Mouse (Mus musculus) myocyte (in vitro differentiated cells): ENCODE results near the gene Epha4. TPM values are rescaled to one million over a fixed set of nuclear protein-coding genes. Genes with fewer than 3 reads are reported as not detected.

Source experiments
- H3K27me3 ChIP-seq: one replicate; pipeline ENCODE4 v1.6.1; 2011; ENCODE audit not compliant: control insufficient read depth, insufficient read depth, insufficient read length
- H3K36me3 ChIP-seq: one replicate; pipeline ENCODE4 v1.6.1; 2011; ENCODE audit not compliant: control insufficient read depth, insufficient read depth
- H3K4me2 ChIP-seq: one replicate; pipeline ENCODE4 v1.6.1; 2011; ENCODE audit warnings: low read depth, control low read depth
- H3K4me3 ChIP-seq: one replicate; pipeline ENCODE4 v1.5.1; 2011; ENCODE audit warnings: mild to moderate bottlenecking, control low read depth, moderate library complexity
- H3K79me2 ChIP-seq: one replicate; pipeline ENCODE4 v1.6.1; 2011; ENCODE audit not compliant: control insufficient read depth, insufficient read depth
- H3ac ChIP-seq: one replicate; pipeline ENCODE4 v1.6.1; 2011; ENCODE audit not compliant: control insufficient read depth, insufficient read length
- CEBPB ChIP-seq: IDR thresholded peaks from 2 replicates; pipeline ENCODE4 v1.6.1; 2011; ENCODE audit warnings: mild to moderate bottlenecking, moderate library complexity; ENCODE audit not compliant: poor library complexity, insufficient read depth, severe bottlenecking
- E2F4 ChIP-seq: IDR thresholded peaks from one replicate; pipeline ENCODE4 v1.6.1; 2011; ENCODE audit warnings: mild to moderate bottlenecking, control low read depth, moderate library complexity; ENCODE audit not compliant: insufficient read depth
- MAX ChIP-seq: IDR thresholded peaks from one replicate; pipeline ENCODE4 v1.6.1; 2011; ENCODE audit warnings: low read depth, mild to moderate bottlenecking, control low read depth
- MYOD1 ChIP-seq, 3 experiments: IDR thresholded peaks; one replicate each; pipeline ENCODE4 v1.6.1; 2011; ENCODE audit warnings: control low read depth in 2 of 3, low read depth in 2 of 3, mild to moderate bottlenecking in 2 of 3, moderate library complexity in 1 of 3; ENCODE audit not compliant: insufficient read length in 2 of 3, control insufficient read depth in 1 of 3
- MYOG ChIP-seq, 3 experiments: IDR thresholded peaks; one replicate each; pipeline ENCODE4 v1.6.1; 2011; ENCODE audit warnings: control low read depth in 2 of 3, low read depth in 2 of 3, mild to moderate bottlenecking in 2 of 3; ENCODE audit not compliant: insufficient read length in 2 of 3, control insufficient read depth in 1 of 3, insufficient read depth in 1 of 3
- POLR2A ChIP-seq: IDR thresholded peaks from one replicate; pipeline ENCODE4 v1.6.1; 2011; ENCODE audit warnings: low read depth, mild to moderate bottlenecking, control low read depth, moderate library complexity; ENCODE audit not compliant: insufficient read length
- POLR2AphosphoS2 ChIP-seq: IDR thresholded peaks from one replicate; pipeline ENCODE4 v1.6.1; 2011; ENCODE audit warnings: low read depth, control low read depth; ENCODE audit not compliant: insufficient read length
- REST ChIP-seq: IDR thresholded peaks from one replicate; pipeline ENCODE4 v1.6.1; 2011; ENCODE audit warnings: mild to moderate bottlenecking, control low read depth, moderate library complexity; ENCODE audit not compliant: insufficient read depth, insufficient read length
- SRF ChIP-seq: IDR thresholded peaks from one replicate; pipeline ENCODE4 v1.6.1; 2011; ENCODE audit warnings: low read depth; ENCODE audit not compliant: control insufficient read depth, insufficient read length
- TCF12 ChIP-seq: IDR thresholded peaks from one replicate; pipeline ENCODE4 v1.6.1; 2011; ENCODE audit warnings: mild to moderate bottlenecking, control low read depth; ENCODE audit not compliant: poor library complexity, insufficient read depth, severe bottlenecking
- TCF3 ChIP-seq: IDR thresholded peaks from one replicate; pipeline ENCODE4 v1.6.1; 2011; ENCODE audit warnings: low read depth, control low read depth; ENCODE audit not compliant: insufficient read length
- USF1 ChIP-seq: IDR thresholded peaks from one replicate; pipeline ENCODE4 v1.6.1; 2011; ENCODE audit warnings: low read depth, mild to moderate bottlenecking, control low read depth, moderate library complexity
- polyA plus RNA-seq: library from polyadenylated mRNA; unstranded; fragments of >200 nt; fragmentation: generic; extraction: Trizol; gene quantifications from one replicate; pipeline ENCODE4 v1.2.1, GENCODE M21; 2012; ENCODE audit warnings: missing spikeins

The Epha4 gene
- polyA plus RNA-seq, 1 experiment: 0.29 TPM

DNA sequence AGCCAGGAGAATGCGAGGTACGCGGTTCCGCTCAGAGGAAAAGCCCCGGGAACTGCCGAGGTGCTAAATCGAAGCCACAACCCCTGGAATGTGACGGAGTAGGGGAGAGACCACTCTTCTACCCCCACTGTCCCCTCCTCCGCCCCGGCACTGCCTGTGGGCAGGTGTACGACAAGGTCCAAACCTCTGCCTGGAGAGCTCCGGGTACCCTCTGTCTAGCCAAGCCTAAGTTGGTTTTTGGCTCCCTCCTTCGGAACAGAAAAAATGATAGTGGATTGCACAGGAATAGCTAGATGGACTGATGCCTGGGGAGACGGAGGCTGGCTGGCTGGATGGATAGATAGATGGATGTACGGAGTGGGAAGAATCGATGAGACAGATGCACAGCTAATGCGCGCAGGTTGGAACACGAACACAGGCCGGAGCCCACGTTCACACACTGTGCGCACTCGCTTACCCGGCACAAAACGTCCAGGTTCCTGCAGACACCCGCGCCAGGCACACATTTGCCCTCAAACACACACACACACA lies 1.4 kb downstream of the Epha4 start:
- Histone ChIP-seq H3ac (no peak overlapping the region), H3K27me3 (no peaks in the 10 kb centered on the region), H3K4me3 (peak overlapping the region; percentile 30), H3K4me2 (peak overlapping the region; percentile 98), H3K79me2 (no peaks in the 10 kb centered on the region), H3K36me3 (no peaks in the 10 kb centered on the region)
- TF ChIP-seq TCF12 (no peak), MYOG (IDR thresholded peaks at IDR 0.05; ENCODE audit: control insufficient read depth in 1 of 3, insufficient read depth in 1 of 3, insufficient read length in 2 of 3, low read depth in 2 of 3) (no peak)

DNA sequence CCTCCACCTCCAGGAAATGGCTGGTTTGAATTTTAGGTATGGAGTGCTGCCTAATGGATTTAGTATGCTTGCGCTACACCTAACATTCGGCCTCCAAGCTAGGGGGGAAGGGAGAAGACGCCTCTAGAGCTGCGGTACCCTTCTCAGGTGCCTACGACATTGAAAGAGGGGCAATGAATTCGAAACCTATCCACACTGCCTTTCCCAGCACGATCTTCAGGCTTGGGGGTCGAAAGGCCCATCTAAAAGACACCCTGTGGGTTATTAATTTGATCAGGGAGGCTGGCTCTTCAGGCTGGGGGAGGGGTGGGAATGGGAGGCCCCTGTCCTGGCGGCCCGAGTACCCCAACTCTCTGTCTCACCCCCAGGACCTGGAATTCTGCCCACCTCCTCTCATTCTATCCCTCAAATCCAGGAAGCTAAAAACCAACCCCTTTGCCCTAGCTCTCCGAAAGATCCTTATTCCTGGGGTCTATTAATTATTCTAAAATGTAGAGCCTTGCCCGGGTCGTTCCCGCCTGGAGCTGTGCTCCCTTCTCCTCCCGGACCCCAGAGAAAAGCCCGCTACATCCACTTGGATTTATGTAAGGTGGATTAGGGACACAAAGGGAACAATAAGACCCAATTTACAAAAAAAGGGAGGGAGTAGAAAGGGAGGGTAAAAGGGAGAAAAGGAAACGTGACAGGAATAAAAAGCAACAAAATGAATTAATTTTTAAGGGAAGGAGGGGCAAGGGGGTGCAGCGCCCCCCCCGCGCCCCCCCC lies 2.3 kb downstream of the Epha4 start:
- H3K4me3 ChIP-seq: peak overlapping the region; percentile 30
- H3K27me3 ChIP-seq: no peaks in the 10 kb centered on the region
- peak overlapping the region; percentile 27 for H3K4me2 ChIP-seq
- no peaks in the 10 kb centered on the region for H3K36me3 ChIP-seq
- TF ChIP-seq USF1 (no peak), TCF12 (no peak), MYOD1 (IDR thresholded peaks at IDR 0.05; ENCODE audit: control insufficient read depth in 1 of 3, insufficient read length in 2 of 3, low read depth in 2 of 3) (no peak)
- no peak overlapping the region for H3ac ChIP-seq
- no peaks in the 10 kb centered on the region for H3K79me2 ChIP-seq

DNA sequence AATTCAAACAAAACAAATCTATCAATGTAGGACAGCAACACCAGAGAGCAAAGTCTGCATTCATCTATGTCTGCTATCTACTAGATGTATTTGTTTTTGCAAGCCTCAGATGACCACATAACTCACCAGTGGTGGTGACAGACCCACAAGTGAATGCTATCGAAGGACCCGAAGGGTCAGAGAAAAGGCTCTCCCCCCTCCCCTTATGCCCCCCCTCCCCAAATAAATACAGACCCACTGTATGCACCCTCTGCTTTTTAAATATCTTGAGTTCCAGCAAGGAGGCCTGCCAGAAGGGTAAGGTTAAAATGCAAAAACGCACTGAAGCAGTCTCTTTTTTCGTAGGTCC lies 2.9 kb downstream of the Epha4 start:
- Histone ChIP-seq H3K4me2 (no peak overlapping the region), H3K4me3 (no peak overlapping the region), H3ac (no peak overlapping the region), H3K36me3 (no peaks in the 10 kb centered on the region), H3K79me2 (no peaks in the 10 kb centered on the region), H3K27me3 (no peaks in the 10 kb centered on the region)
- TF ChIP-seq MYOG (IDR thresholded peaks at IDR 0.05; ENCODE audit: control insufficient read depth in 1 of 3, insufficient read depth in 1 of 3, insufficient read length in 2 of 3, low read depth in 2 of 3): no peak
- TF ChIP-seq MYOD1 (IDR thresholded peaks at IDR 0.05; ENCODE audit: control insufficient read depth in 1 of 3, insufficient read length in 2 of 3, low read depth in 2 of 3): no peak
- TF ChIP-seq POLR2AphosphoS2: no peak
- TF ChIP-seq CEBPB: no peak
- TF ChIP-seq TCF3: no peak
- TF ChIP-seq MAX: no peak
- TF ChIP-seq SRF: no peak
- no peak for TF ChIP-seq E2F4
- no peak for TF ChIP-seq USF1
- TF ChIP-seq REST: no peak
- no peak for TF ChIP-seq TCF12
- TF ChIP-seq POLR2A: no peak

DNA sequence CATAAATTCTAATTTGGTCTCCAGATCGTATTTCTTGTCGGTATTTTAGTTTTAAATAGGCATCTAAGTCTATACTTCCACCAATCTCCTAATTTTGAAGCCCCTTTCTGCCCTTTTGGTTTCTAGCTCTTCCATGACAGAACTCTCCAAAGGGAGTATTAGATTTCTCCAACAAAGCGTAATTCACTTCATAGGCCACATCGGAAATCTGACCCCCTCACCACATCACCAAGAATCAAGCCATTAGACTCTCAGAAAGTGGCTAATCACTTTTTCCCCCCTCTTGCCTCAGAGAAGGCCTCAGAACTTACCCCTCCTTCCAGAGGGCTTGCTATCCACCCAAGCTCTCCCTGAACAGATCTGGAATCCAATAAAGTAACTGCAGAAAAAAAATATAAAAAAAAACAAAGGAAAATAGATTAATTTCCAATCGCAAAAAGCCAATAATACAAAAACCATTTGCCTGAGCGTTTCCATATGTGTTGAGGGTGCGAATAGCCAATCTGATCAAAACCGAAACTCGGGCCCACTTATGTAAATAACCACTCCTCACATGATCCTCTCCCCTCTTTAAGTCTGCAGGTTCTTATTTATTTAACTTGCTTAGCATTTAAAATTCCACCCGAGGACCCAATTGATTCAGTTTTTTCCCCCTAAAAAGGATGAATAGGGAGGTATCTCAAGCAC lies 3.4 kb downstream of the Epha4 start:
- no peak overlapping the region for H3K4me3 ChIP-seq
- no peaks in the 10 kb centered on the region for H3K27me3 ChIP-seq
- H3K36me3 ChIP-seq: no peaks in the 10 kb centered on the region
- H3K79me2 ChIP-seq: no peaks in the 10 kb centered on the region
- peak overlapping the region; percentile 16 for H3K4me2 ChIP-seq
- TF ChIP-seq MYOG (IDR thresholded peaks at IDR 0.05; ENCODE audit: control insufficient read depth in 1 of 3, insufficient read depth in 1 of 3, insufficient read length in 2 of 3, low read depth in 2 of 3) (no peak), MYOD1 (IDR thresholded peaks at IDR 0.05; ENCODE audit: control insufficient read depth in 1 of 3, insufficient read length in 2 of 3, low read depth in 2 of 3) (no peak), POLR2AphosphoS2 (no peak), TCF3 (no peak)
- no peak overlapping the region for H3ac ChIP-seq

DNA sequence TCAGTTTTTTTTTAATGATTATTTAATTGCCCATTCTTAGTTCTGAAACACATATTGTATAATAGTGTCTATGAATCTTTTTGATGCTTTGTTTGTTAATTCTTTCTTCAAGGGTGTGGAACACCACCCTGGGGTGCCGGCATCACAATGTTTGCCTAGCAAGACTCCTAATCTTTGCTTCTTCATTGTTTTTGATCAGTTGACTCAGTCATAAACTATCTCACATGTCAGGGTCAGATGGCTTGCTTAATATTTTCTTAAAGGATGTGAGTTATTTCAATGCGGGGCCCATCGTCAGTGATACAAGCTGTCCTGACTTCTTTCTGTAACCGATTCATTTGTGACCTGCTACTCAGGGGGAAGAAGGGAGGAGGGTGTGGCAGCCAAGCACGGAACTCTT lies 4.3 kb downstream of the Epha4 start:
- H3K79me2 ChIP-seq: no peaks in the 10 kb centered on the region
- H3K4me2 ChIP-seq: no peak overlapping the region
- no peaks in the 10 kb centered on the region for H3K36me3 ChIP-seq
- no peak for TF ChIP-seq MYOD1 (IDR thresholded peaks at IDR 0.05; ENCODE audit: control insufficient read depth in 1 of 3, insufficient read length in 2 of 3, low read depth in 2 of 3)
- no peak for TF ChIP-seq POLR2AphosphoS2
- TF ChIP-seq REST: no peak
- TF ChIP-seq E2F4: no peak
- no peak for TF ChIP-seq TCF3
- no peak for TF ChIP-seq SRF
- no peak for TF ChIP-seq USF1
- TF ChIP-seq CEBPB: no peak
- TF ChIP-seq POLR2A: no peak
- TF ChIP-seq MAX: no peak
- TF ChIP-seq MYOG (IDR thresholded peaks at IDR 0.05; ENCODE audit: control insufficient read depth in 1 of 3, insufficient read depth in 1 of 3, insufficient read length in 2 of 3, low read depth in 2 of 3): no peak
- TF ChIP-seq TCF12: no peak
- no peak overlapping the region for H3ac ChIP-seq
- no peaks in the 10 kb centered on the region for H3K27me3 ChIP-seq
- H3K4me3 ChIP-seq: no peak overlapping the region
